ENCODE assay signal across 18 mouse cellular contexts in the genomic region with DNA sequence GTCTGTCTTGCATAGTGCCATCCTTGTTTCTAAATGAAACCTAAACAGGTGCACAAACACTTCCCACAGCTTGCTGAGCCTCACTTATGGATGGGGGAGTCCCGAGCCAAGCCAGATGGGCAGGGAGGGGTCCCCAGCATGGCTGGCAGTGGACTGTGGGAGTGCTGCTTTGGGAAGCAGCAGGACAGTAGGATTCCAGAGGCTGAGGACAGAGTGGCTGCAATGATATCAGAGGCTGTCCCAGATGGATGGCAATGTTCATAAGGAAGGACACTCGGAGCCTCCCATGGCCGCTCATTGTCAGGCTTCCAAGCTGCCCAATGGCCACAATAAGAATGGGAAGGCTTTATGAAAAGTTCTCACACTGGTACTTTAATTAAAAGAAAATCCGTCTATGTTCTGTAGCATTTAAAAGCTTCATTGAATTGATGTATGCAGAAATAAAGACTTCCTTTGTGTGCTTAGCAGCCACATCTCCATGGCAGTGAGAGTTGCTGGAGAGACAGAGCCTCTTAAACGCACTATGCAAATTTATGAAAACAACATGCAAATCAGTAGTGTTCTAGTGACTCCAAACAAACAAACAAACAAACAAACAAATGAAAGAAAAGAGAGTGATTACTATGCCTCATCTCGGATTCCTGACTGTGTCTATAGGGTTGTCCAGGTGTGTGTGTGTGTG.
DNase-seq lines count a peak whose midpoint lies in the region; ATAC-seq and TF ChIP-seq lines count a peak whose summit lies in the region.
"Had no signal": no experiment of that assay in that cellular context is flagged by ENCODE, and none has a peak within 500 bp of the region (broad histone marks: within the 10 kb centered on the region; RNA-seq: fewer than 3 reads in every experiment).

No protein-coding gene starts in this region.

- 0 out of 2 replicates have a peak, but pooled peaks cover 3% of the 10 kb centered on the region for H3K27me3 ChIP-seq in forebrain, embryonic 12.5 days
- H3K27me3 ChIP-seq in forebrain, embryonic 10.5 days (ENCODE audit: poor library complexity, severe bottlenecking), result no peaks in the 10 kb centered on the region; the same call in 1 of the 2 replicates
- H3K27me3 ChIP-seq in lung, postnatal 0 days (replicated peaks; ENCODE audit: insufficient read depth, low read length), result no peaks in the 10 kb centered on the region
- H3K27me3 ChIP-seq: embryonic facial prominence, embryonic 13.5 days had no signal

- WGBS in forebrain, embryonic 12.5 days, result 46% methylated on average over 6 of the region's 6 CpGs
- WGBS in forebrain, embryonic 10.5 days, result 81% methylated on average over 6 of the region's 6 CpGs
- 76% methylated on average over 6 of the region's 6 CpGs for WGBS in lung, postnatal 0 days

- H3K4me2 ChIP-seq in forebrain, embryonic 12.5 days, result peak overlapping the region; percentile 8; the same call in 1 of the 2 replicates
- no peak overlapping the region for H3K4me2 ChIP-seq in lung, postnatal 0 days (replicated peaks; ENCODE audit: low read depth, low read length)
- H3K4me2 ChIP-seq: embryonic facial prominence, embryonic 13.5 days had no signal

- no peak overlapping the region for H3K27ac ChIP-seq in forebrain, embryonic 12.5 days
- H3K27ac ChIP-seq in forebrain, embryonic 10.5 days, result no peak overlapping the region
- H3K27ac ChIP-seq in lung, postnatal 0 days (ENCODE audit: low read length), result no peak overlapping the region
- H3K27ac ChIP-seq: embryonic facial prominence, embryonic 13.5 days had no signal

- no peaks in the 10 kb centered on the region for H3K36me3 ChIP-seq in forebrain, embryonic 12.5 days (replicated peaks)
- H3K36me3 ChIP-seq in forebrain, embryonic 10.5 days (replicated peaks), result no peaks in the 10 kb centered on the region
- H3K36me3 ChIP-seq in lung, postnatal 0 days (ENCODE audit: insufficient read depth, low read length), result no peaks in the 10 kb centered on the region
- H3K36me3 ChIP-seq: embryonic facial prominence, embryonic 13.5 days had no signal

- intact Hi-C loops in left cerebral cortex, postnatal 4 days (cut with DNase I), result loop anchor here (10.0 kb wide), 1 partner anchor 194 kb away; no protein-coding TSS in a partner anchor
- intact Hi-C loops in left cerebral cortex, postnatal 36 days (cut with DNase I), result no loop called here

- H3K4me3 ChIP-seq in forebrain, embryonic 12.5 days (replicated peaks), result no peak overlapping the region
- H3K4me3 ChIP-seq in forebrain, embryonic 10.5 days, result no peak overlapping the region
- no peak overlapping the region for H3K4me3 ChIP-seq in lung, postnatal 0 days (ENCODE audit: low read depth, low read length)
- H3K4me3 ChIP-seq: embryonic facial prominence, embryonic 13.5 days had no signal

- no peaks in the 10 kb centered on the region for H3K9me3 ChIP-seq in forebrain, embryonic 12.5 days
- no peaks in the 10 kb centered on the region for H3K9me3 ChIP-seq in forebrain, embryonic 10.5 days
- no peaks in the 10 kb centered on the region for H3K9me3 ChIP-seq in lung, postnatal 0 days (ENCODE audit: low read length)
- H3K9me3 ChIP-seq: embryonic facial prominence, embryonic 13.5 days had no signal

- ATAC-seq in forebrain, embryonic 12.5 days (ENCODE audit: low FRiP score), result peak; percentile 30; the same call in 1 of the 2 replicates
- no peak for ATAC-seq in lung, postnatal 0 days
- ATAC-seq: Patski had no signal

- TF ChIP-seq CTCF in lung, postnatal 0 days (IDR thresholded peaks at IDR 0.05), result no peak

- DNase-seq in forebrain, embryonic 10.5 days (ENCODE audit: extremely low spot score, low spot score), result no peak
- DNase-seq in left cerebral cortex, postnatal 4 days, result peak; percentile 7
- DNase-seq in left cerebral cortex, postnatal 36 days (ENCODE audit: low spot score in 2 of 2), result no peak
- DNase-seq in right cerebral cortex, postnatal 4 days, result peak; percentile 10
- no peak for DNase-seq in right cerebral cortex, postnatal 14 days
- DNase-seq in kidney, postnatal 25 days, result no peak
- DNase-seq in lung, postnatal 0 days (ENCODE audit: low spot score), result no peak
- DNase-seq: adrenal gland, adult 8-10 months; cerebellum, adult 9-11 months; gastrocnemius, postnatal 36 days; kidney, adult 11 months; liver; lung, postnatal 10 days; spleen, adult 18-20 months; thymus, postnatal 4 days had no signal

- peaks cover 9% of the 10 kb centered on the region; the same call in 1 of the 2 replicates for H3K4me1 ChIP-seq in forebrain, embryonic 12.5 days
- peaks cover 8% of the 10 kb centered on the region; the same call in 1 of the 2 replicates for H3K4me1 ChIP-seq in forebrain, embryonic 10.5 days
- H3K4me1 ChIP-seq in lung, postnatal 0 days (ENCODE audit: insufficient read depth, low read depth, low read length), result no peaks in the 10 kb centered on the region
- H3K4me1 ChIP-seq: embryonic facial prominence, embryonic 13.5 days had no signal

- no peak overlapping the region for H3K9ac ChIP-seq in forebrain, embryonic 12.5 days
- no peak overlapping the region for H3K9ac ChIP-seq in lung, postnatal 0 days (replicated peaks; ENCODE audit: low read depth)
- H3K9ac ChIP-seq: embryonic facial prominence, embryonic 13.5 days had no signal

- no peak for TF ChIP-seq EP300 in lung, postnatal 0 days (IDR thresholded peaks at IDR 0.05)

Comparison
In these comparisons a context has a peak if more than half of its experiments do, and no peak if none do; other contexts are left out.
1. DNase-seq: peak in left cerebral cortex, postnatal 4 days (single experiment) and right cerebral cortex, postnatal 4 days (single experiment); none in forebrain, embryonic 10.5 days (single experiment), left cerebral cortex, postnatal 36 days (0 of 2), right cerebral cortex, postnatal 14 days (single experiment), kidney, postnatal 25 days (0 of 2) and lung, postnatal 0 days (single experiment).